Mouse (Mus musculus): ENCODE results near the gene Rab8b.

GRCm38 (mm10) chr9:66930351-66930750 is 10.9 kb upstream of the Rab8b start:
- TF ChIP-seq TCF12 (IDR thresholded peaks at IDR 0.05; ENCODE audit: insufficient read depth, poor library complexity, severe bottlenecking), result no peak
- no peak for TF ChIP-seq MYOG (IDR thresholded peaks at IDR 0.05; ENCODE audit: control insufficient read depth in 1 of 3, insufficient read depth in 1 of 3, insufficient read length in 2 of 3, low read depth in 2 of 3)
- no peak for TF ChIP-seq POLR2A (IDR thresholded peaks at IDR 0.05; ENCODE audit: insufficient read length, low read depth)
- TF ChIP-seq E2F4 (IDR thresholded peaks at IDR 0.05; ENCODE audit: insufficient read depth), result no peak
- no peak for TF ChIP-seq MAX (IDR thresholded peaks at IDR 0.05; ENCODE audit: low read depth)
- TF ChIP-seq POLR2AphosphoS2 (IDR thresholded peaks at IDR 0.05; ENCODE audit: insufficient read length, low read depth), result no peak
- no peak for TF ChIP-seq CEBPB (IDR thresholded peaks at IDR 0.05; ENCODE audit: insufficient read depth, poor library complexity, severe bottlenecking)
- no peak for TF ChIP-seq USF1 (IDR thresholded peaks at IDR 0.05; ENCODE audit: low read depth)
- no peak for TF ChIP-seq SRF (IDR thresholded peaks at IDR 0.05; ENCODE audit: control insufficient read depth, insufficient read length, low read depth)
